Mouse (Mus musculus): Measurements from ENCODE around the gene Oasl2.
A peak's percentile ranks its signal among the peaks of the same experiment; 100 is the strongest.
"Not testable (repeated sequence)": the region's sequence is repeated elsewhere in the genome, so short reads cannot be mapped to it uniquely, and the experiment has no call there.

The Oasl2 gene

GRCm38 (mm10) chr5:114915854-114916253 lies 19.1 kb downstream of the Oasl2 start:
- DNase-seq (ENCODE audit: low read depth, low spot score), result no peak

GRCm38 (mm10) chr5:114916777-114917176 lies 20.0 kb downstream of the Oasl2 start:
- DNase-seq (ENCODE audit: low read depth, low spot score), result no peak

- not testable (repeated sequence) for DNase-seq (ENCODE audit: low read depth, low spot score)
Measured at GRCm38 (mm10) chr5:114917357-114917756, 20.6 kb downstream of the Oasl2 start.

GRCm38 (mm10) chr5:114921551-114922365 lies 25.0 kb downstream of the Oasl2 start:
- peak; percentile 29 for DNase-seq (ENCODE audit: low read depth, low spot score)

GRCm38 (mm10) chr5:114922366-114922731 lies 25.6 kb downstream of the Oasl2 start:
- DNase-seq (ENCODE audit: low read depth, low spot score), result no peak

GRCm38 (mm10) chr5:114922998-114923473 lies 26.3 kb downstream of the Oasl2 start, which contains the start of gene Oasl1:
TSS of gene Oasl1 (plus strand) at chr5:114923240.
- DNase-seq (ENCODE audit: low read depth, low spot score), result peak; percentile 56

GRCm38 (mm10) chr5:114926153-114926684 lies 29.5 kb downstream of the Oasl2 start:
- DNase-seq (ENCODE audit: low read depth, low spot score), result peak; percentile 39

GRCm38 (mm10) chr5:114926753-114927152 lies 30.0 kb downstream of the Oasl2 start:
- DNase-seq (ENCODE audit: low read depth, low spot score), result peak; percentile 30

GRCm38 (mm10) chr5:114931626-114932025 lies 34.9 kb downstream of the Oasl2 start:
- DNase-seq (ENCODE audit: low read depth, low spot score), result no peak

- no peak for DNase-seq (ENCODE audit: low read depth, low spot score)
Measured at GRCm38 (mm10) chr5:114933206-114933605, 36.5 kb downstream of the Oasl2 start.

GRCm38 (mm10) chr5:114935838-114936237 lies 39.1 kb downstream of the Oasl2 start:
- no peak for DNase-seq (ENCODE audit: low read depth, low spot score)

GRCm38 (mm10) chr5:114941138-114941537 lies 44.4 kb downstream of the Oasl2 start:
- not testable (repeated sequence) for DNase-seq (ENCODE audit: low read depth, low spot score)

- peak; percentile 71 for DNase-seq (ENCODE audit: low read depth, low spot score)
Measured at GRCm38 (mm10) chr5:114942074-114942765, 45.5 kb downstream of the Oasl2 start, which contains the start of gene 2210016L21Rik. TSS of gene 2210016L21Rik (plus strand) at chr5:114942158.

- no peak for DNase-seq (ENCODE audit: low read depth, low spot score)
Measured at GRCm38 (mm10) chr5:114942766-114943130, 46.0 kb downstream of the Oasl2 start.

- DNase-seq (ENCODE audit: low read depth, low spot score), result no peak
Measured at GRCm38 (mm10) chr5:114945072-114945471, 48.3 kb downstream of the Oasl2 start.

- DNase-seq (ENCODE audit: low read depth, low spot score), result no peak
Measured at GRCm38 (mm10) chr5:114948891-114949290, 52.2 kb downstream of the Oasl2 start.

GRCm38 (mm10) chr5:114949316-114949715 lies 52.6 kb downstream of the Oasl2 start:
- DNase-seq (ENCODE audit: low read depth, low spot score), result no peak

- DNase-seq (ENCODE audit: low read depth, low spot score), result no peak
Measured at GRCm38 (mm10) chr5:114949812-114950211, 53.1 kb downstream of the Oasl2 start.

GRCm38 (mm10) chr5:114950669-114951068 lies 53.9 kb downstream of the Oasl2 start:
- no peak for DNase-seq (ENCODE audit: low read depth, low spot score)

GRCm38 (mm10) chr5:114951279-114951880 lies 54.6 kb downstream of the Oasl2 start:
- no peak for DNase-seq (ENCODE audit: low read depth, low spot score)

- no peak for DNase-seq (ENCODE audit: low read depth, low spot score)
Measured at GRCm38 (mm10) chr5:114953326-114953725, 56.6 kb downstream of the Oasl2 start.

- DNase-seq (ENCODE audit: low read depth, low spot score), result no peak
Measured at GRCm38 (mm10) chr5:114958069-114958468, 61.3 kb downstream of the Oasl2 start.

Measured in skeletal muscle tissue, adult 2 months (tissue).